Mouse (Mus musculus) colon, adult 2 months (tissue): Measurements from ENCODE around the gene Pspc1. TPM values are rescaled to one million over a fixed set of nuclear protein-coding genes. Genes with fewer than 3 reads are reported as not detected.

ENCODE experiments used
- polyA plus RNA-seq: library from polyadenylated mRNA; depleted of rRNA; stranded (reverse); fragments of >200 nt; gene quantifications from 2 replicates; pipeline ENCODE4 v1.2.3, GENCODE M21; 2012; rRNA removed

The Pspc1 gene
- polyA plus RNA-seq, result 3.6 and 3.9 TPM in 2 replicates

GRCm38 (mm10) chr14:56778200-56778932 lies at the start of gene Pspc1:
TSS of gene Pspc1 (minus strand) at chr14:56778316.

GRCm38 (mm10) chr14:56811701-56812339 lies 33.7 kb upstream of the Pspc1 start, which contains the start of gene Zmym5:
TSS of gene Zmym5 (minus strand) at chr14:56811716.

Other genes with a start within 250 kb of the Pspc1 start
- gene Cenpj, start 202.9 kb downstream of the Pspc1 start, polyA plus RNA-seq, result 1.7 and 2.7 TPM in 2 replicates
- 4.7 and 5.4 TPM in 2 replicates for gene Parp4, start 202.7 kb downstream of the Pspc1 start, polyA plus RNA-seq
- gene Mphosph8, start 110.1 kb downstream of the Pspc1 start, polyA plus RNA-seq, result 1.4 TPM in 2 replicates
- gene Zmym5, start 33.4 kb upstream of the Pspc1 start, polyA plus RNA-seq, result 2.4 and 3.5 TPM in 2 replicates
- 3.0 and 5.1 TPM in 2 replicates for gene Zmym2, start 108.3 kb upstream of the Pspc1 start, polyA plus RNA-seq